In genomic region chr15:12640755-12641154, GRCm38 (mm10) we compare ENCODE assay signal across 9 mouse cellular contexts.
DNase-seq lines count a peak whose midpoint lies in the region.
"Had no signal": no experiment of that assay in that cellular context is flagged by ENCODE, and none has a peak within 500 bp of the region (broad histone marks: within the 10 kb centered on the region; RNA-seq: fewer than 3 reads in every experiment).

No protein-coding gene starts in this region.

- DNase-seq in cerebellum, postnatal 10 days, result peak; percentile 34 to 49
- DNase-seq in cerebellum, adult 9-11 months, result no peak
- DNase-seq in Muller cell, postnatal 12 days (ENCODE audit: inconsistent ontology term), result peak; percentile 33
- DNase-seq in layer of hippocampus, adult 8-10 months (ENCODE audit: low spot score in 2 of 2), result peak; percentile 33 to 38
- DNase-seq in lung, postnatal 14 days, result peak; percentile 47
- DNase-seq in adrenal gland, postnatal 4 days (ENCODE audit: low spot score in 2 of 2), result no peak
- DNase-seq in retina, embryonic 14.5 days (ENCODE audit: low spot score), result no peak
- no peak for DNase-seq in adrenal gland, postnatal 14 days
- DNase-seq: cerebellum, adult 8-10 months had no signal

Comparison
In these comparisons a context has a peak if more than half of its experiments do, and no peak if none do; other contexts are left out.
1. DNase-seq: peak in cerebellum, postnatal 10 days (2 of 2), Muller cell, postnatal 12 days (single experiment), layer of hippocampus, adult 8-10 months (2 of 2) and lung, postnatal 14 days (single experiment); none in cerebellum, adult 9-11 months (single experiment), adrenal gland, postnatal 4 days (0 of 2), retina, embryonic 14.5 days (single experiment) and adrenal gland, postnatal 14 days (single experiment).